Mouse (Mus musculus) C2C12 (cell line): ENCODE results near the gene Ankrd33.

Experiments used
- CEBPB ChIP-seq: IDR thresholded peaks from one replicate; pipeline ENCODE4 v1.6.1; 2011; ENCODE audit warnings: low read depth, mild to moderate bottlenecking, control low read depth, moderate library complexity
- CTCF ChIP-seq: IDR thresholded peaks from one replicate; pipeline ENCODE4 v1.5.1; 2011; ENCODE audit not compliant: control insufficient read depth, insufficient read depth, insufficient read length
- MAX ChIP-seq: IDR thresholded peaks from one replicate; pipeline ENCODE4 v1.6.1; 2011; ENCODE audit warnings: mild to moderate bottlenecking, control low read depth
- MYOD1 ChIP-seq: IDR thresholded peaks from one replicate; pipeline ENCODE4 v1.6.1; 2011; ENCODE audit warnings: low read depth; ENCODE audit not compliant: control insufficient read depth, insufficient read length
- USF1 ChIP-seq: IDR thresholded peaks from one replicate; pipeline ENCODE4 v1.6.1; 2011; ENCODE audit warnings: low read depth, mild to moderate bottlenecking, control low read depth, moderate library complexity

DNA sequence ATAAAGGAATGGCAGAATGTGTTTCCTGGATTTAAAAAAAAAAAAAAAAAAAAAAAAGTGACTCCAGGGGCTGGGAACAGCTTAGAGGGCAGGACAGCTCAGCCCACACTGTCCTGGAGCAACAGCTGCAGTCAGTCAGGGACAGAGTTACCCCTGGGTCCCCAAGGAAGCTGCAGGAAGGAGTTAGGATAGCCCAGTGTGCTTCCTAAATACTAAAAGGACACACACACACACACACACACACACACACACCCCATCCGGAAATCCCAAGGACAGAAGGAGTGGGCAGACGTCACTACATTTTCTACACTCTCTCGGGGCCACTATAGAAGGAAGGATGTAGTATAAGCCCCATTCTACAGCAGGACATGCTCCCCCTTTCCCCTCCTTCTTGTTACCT is 47.5 kb upstream of the Ankrd33 start:
- TF ChIP-seq CTCF: no peak
- TF ChIP-seq MYOD1: no peak
- no peak for TF ChIP-seq MAX
- no peak for TF ChIP-seq USF1
- no peak for TF ChIP-seq CEBPB
